In the genomic region with DNA sequence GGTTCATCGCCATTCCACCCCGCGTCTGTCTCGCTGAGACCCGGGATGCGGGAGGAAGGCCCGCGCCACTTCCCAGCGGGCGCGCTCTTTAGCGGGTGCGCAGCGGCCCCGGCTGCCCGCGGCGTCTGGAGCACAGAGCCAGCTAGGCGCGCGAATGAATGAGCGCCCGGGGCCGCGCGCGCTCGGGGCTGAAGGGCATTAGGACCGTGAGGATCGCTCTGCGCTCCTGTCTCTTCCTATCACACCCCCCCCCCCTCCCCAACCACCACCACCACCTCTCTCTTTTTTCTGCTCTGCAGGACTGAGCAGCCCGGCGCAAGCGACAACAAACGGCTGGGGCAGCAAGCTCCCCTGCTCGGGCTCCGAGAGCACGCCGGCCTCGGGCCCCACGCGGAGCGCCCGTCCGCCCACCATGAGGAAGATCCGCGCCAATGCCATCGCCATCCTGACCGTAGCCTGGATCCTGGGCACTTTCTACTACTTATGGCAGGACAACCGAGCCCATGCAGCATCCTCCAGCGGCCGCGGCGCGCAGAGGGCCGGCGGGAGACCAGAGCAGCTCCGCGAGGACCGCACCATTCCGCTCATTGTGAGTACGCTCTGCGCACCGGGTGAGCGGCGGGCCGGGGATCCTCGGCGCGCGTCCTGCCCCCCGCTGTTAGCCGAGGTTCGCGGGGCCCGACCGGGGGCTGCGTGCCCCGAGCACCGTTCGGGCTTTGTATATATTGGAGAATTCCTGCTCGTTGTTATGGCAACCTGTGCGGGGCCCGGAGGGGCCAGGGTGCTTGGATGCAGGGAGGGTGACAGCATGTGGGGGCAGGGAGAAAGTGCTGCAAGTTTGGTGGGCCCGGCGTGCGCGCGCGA, we compare ENCODE assay signal across 8 mouse cellular contexts. TPM values are rescaled to one million over a fixed set of nuclear protein-coding genes. Genes with fewer than 3 reads are reported as not detected.
A peak's percentile ranks its signal among the peaks of the same experiment; 100 is the strongest.
DNase-seq lines count a peak whose midpoint lies in the region; ATAC-seq lines count a peak whose summit lies in the region.

No protein-coding gene starts in this region.

- peak overlapping the region; percentile 94 for H3K4me2 ChIP-seq in midbrain, embryonic 12.5 days (replicated peaks)

- peaks cover 35% of the 10 kb centered on the region for H3K27me3 ChIP-seq in midbrain, embryonic 12.5 days

- no peaks in the 10 kb centered on the region for H3K9me3 ChIP-seq in midbrain, embryonic 12.5 days

- ATAC-seq in frontal cortex, adult (ENCODE audit: low TSS enrichment): peak; percentile 71
- ATAC-seq in midbrain, embryonic 12.5 days (ENCODE audit: low FRiP score, low read depth): peak; percentile 75
- ATAC-seq in monocyte, adult 5-6 weeks (replicated peaks; ENCODE audit: insufficient number of reproducible peaks, low FRiP score, low TSS enrichment, poor library complexity, severe bottlenecking): no peak

- peak; percentile 30 for DNase-seq in ovary, postnatal 36 days (ENCODE audit: low spot score)
- DNase-seq in ovary, postnatal 10 days (ENCODE audit: low spot score): no peak
- peak; percentile 61 for DNase-seq in cerebellum, adult 9-10 months
- peak; percentile 70 to 76 for DNase-seq in layer of hippocampus, postnatal 10 days (ENCODE audit: low spot score in 2 of 2)
- DNase-seq in yolk sac, embryonic 10.5 days (ENCODE audit: low spot score): peak; percentile 52

- H3K36me3 ChIP-seq in midbrain, embryonic 12.5 days: no peaks in the 10 kb centered on the region

- H3K9ac ChIP-seq in midbrain, embryonic 12.5 days (replicated peaks): peak overlapping the region; percentile 74

- H3K4me3 ChIP-seq in midbrain, embryonic 12.5 days: peak overlapping the region; percentile 82

- under 1% methylated on average over 73 of the region's 90 CpGs for WGBS in midbrain, embryonic 12.5 days

- peak overlapping the region; percentile 92 for H3K27ac ChIP-seq in midbrain, embryonic 12.5 days (replicated peaks)

- peaks cover 33% of the 10 kb centered on the region for H3K4me1 ChIP-seq in midbrain, embryonic 12.5 days

RNA-seq across cellular contexts. Expression of gene Galnt16, which starts 0.9 kb away (rescaled TPM):
- 10 to 100 TPM; 84.0 to 91.5 TPM for total RNA-seq in layer of hippocampus, postnatal 10 days (2021)
- polyA plus RNA-seq in midbrain, embryonic 12.5 days (2016; fragmentation: Nextera tagmentation; extraction: Ambion mirVana): 24.7 and 29.8 TPM in 2 replicates
- total RNA-seq in monocyte, adult 5-6 weeks (2017): not detected in 3 replicates

RNA-seq across cellular contexts. Expression of gene Exd2, which starts 56.1 kb away (rescaled TPM):
- total RNA-seq in layer of hippocampus, postnatal 10 days (2021): 10 to 100 TPM; 61.7 to 64.9 TPM
- polyA plus RNA-seq in midbrain, embryonic 12.5 days (2016; fragmentation: Nextera tagmentation; extraction: Ambion mirVana): 53.7 TPM in 2 replicates
- total RNA-seq in monocyte, adult 5-6 weeks (2017): 29.2 to 48.5 TPM (median 31.7 TPM) in 3 replicates

Comparison
In these comparisons a context has a peak if more than half of its experiments do, and no peak if none do; other contexts are left out.
1. RNA of gene Galnt16, which starts 0.9 kb away (total RNA-seq): 84.0 to 91.5 TPM in layer of hippocampus, postnatal 10 days; not detected in monocyte, adult 5-6 weeks; every median in the first group is over 10 times any median in the second.